Mouse (Mus musculus): Measurements from ENCODE around the gene Ryr1. TPM values are rescaled to one million over a fixed set of nuclear protein-coding genes. Genes with fewer than 3 reads are reported as not detected.

Gene Ryr1
- polyA plus RNA-seq, 1 experiment from 2014 or later, result 8.5 TPM

- Histone ChIP-seq H3K4me3 (replicated peaks) (peak overlapping the region; percentile 89), H3K9ac (replicated peaks) (peak overlapping the region; percentile 96), H3K27me3 (no peaks in the 10 kb centered on the region), H3K4me1 (replicated peaks) (peaks cover 44% of the 10 kb centered on the region), H3K27ac (no peak overlapping the region), H3K36me3 (no peaks in the 10 kb centered on the region), H3K9me3 (no peaks in the 10 kb centered on the region), H3K4me2 (replicated peaks) (peak overlapping the region; percentile 88)
- WGBS, result 38% methylated on average over 9 of the region's 9 CpGs
- ATAC-seq, result no peak
These were observed 164.5 kb downstream of the Ryr1 start for GRCm38 (mm10) chr7:28960354-28961046.

GRCm38 (mm10) chr7:28959505-28960045 lies 165.4 kb downstream of the Ryr1 start:
- ATAC-seq, result no peak
- Histone ChIP-seq H3K4me2 (replicated peaks) (peak overlapping the region; percentile 88), H3K4me1 (replicated peaks) (peaks cover 53% of the 10 kb centered on the region), H3K4me3 (replicated peaks) (peak overlapping the region; percentile 89), H3K36me3 (no peaks in the 10 kb centered on the region), H3K9ac (replicated peaks) (peak overlapping the region; percentile 96), H3K27me3 (no peaks in the 10 kb centered on the region), H3K27ac (no peak overlapping the region), H3K9me3 (no peaks in the 10 kb centered on the region)
- WGBS, result 44% methylated on average over 6 of the region's 6 CpGs

GRCm38 (mm10) chr7:28958770-28959169 lies 166.2 kb downstream of the Ryr1 start:
- no peak overlapping the region; the same call in 1 of the 2 replicates for H3K4me2 ChIP-seq (replicated peaks)
- H3K36me3 ChIP-seq, result no peaks in the 10 kb centered on the region
- H3K27ac ChIP-seq, result no peak overlapping the region
- no peak overlapping the region for H3K9ac ChIP-seq (replicated peaks)
- H3K4me1 ChIP-seq (replicated peaks), result peaks cover 57% of the 10 kb centered on the region
- no peaks in the 10 kb centered on the region for H3K9me3 ChIP-seq
- no peak for ATAC-seq
- H3K4me3 ChIP-seq (replicated peaks), result no peak overlapping the region
- 69% methylated on average over 1 of the region's 1 CpGs for WGBS
- H3K27me3 ChIP-seq, result no peaks in the 10 kb centered on the region

GRCm38 (mm10) chr7:28957997-28958725 lies 166.8 kb downstream of the Ryr1 start:
- Histone ChIP-seq H3K4me3 (replicated peaks) (no peak overlapping the region), H3K27me3 (no peaks in the 10 kb centered on the region), H3K9ac (replicated peaks) (no peak overlapping the region), H3K4me2 (replicated peaks) (no peak overlapping the region), H3K9me3 (no peaks in the 10 kb centered on the region), H3K27ac (no peak overlapping the region), H3K4me1 (replicated peaks) (peaks cover 63% of the 10 kb centered on the region), H3K36me3 (no peaks in the 10 kb centered on the region)
- ATAC-seq, result no peak
- WGBS, result 85% methylated on average over 1 of the region's 1 CpGs

DNA sequence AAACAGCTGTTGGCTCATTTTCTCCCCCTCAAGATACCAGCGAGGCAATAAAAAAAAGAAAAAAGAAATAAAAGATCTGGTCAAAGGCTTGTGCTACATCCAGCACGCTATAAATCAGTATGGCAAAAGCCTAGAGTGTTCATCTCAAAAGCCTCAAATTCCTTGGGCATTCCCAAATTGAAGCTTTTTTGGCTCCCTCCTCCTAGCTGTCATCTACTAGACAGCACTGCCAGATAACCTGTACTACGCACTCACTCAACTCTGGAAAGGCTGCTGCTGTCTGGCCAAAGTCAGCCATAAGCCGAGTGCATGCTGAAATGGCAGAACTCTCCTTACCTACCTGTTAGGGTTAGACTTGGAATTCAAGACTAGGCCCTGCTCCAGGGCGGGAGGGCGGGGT lies 167.7 kb downstream of the Ryr1 start:
- Histone ChIP-seq H3K4me2 (replicated peaks) (no peak overlapping the region), H3K9me3 (no peaks in the 10 kb centered on the region), H3K4me3 (replicated peaks) (no peak overlapping the region), H3K27me3 (no peaks in the 10 kb centered on the region), H3K36me3 (no peaks in the 10 kb centered on the region), H3K4me1 (replicated peaks) (peaks cover 72% of the 10 kb centered on the region), H3K9ac (replicated peaks) (no peak overlapping the region), H3K27ac (no peak overlapping the region)
- 90% methylated on average over 6 of the region's 6 CpGs for WGBS
- ATAC-seq, result no peak

GRCm38 (mm10) chr7:28956270-28956669 lies 168.7 kb downstream of the Ryr1 start:
- H3K4me3 ChIP-seq (replicated peaks), result no peak overlapping the region
- H3K9me3 ChIP-seq, result no peaks in the 10 kb centered on the region
- peaks cover 72% of the 10 kb centered on the region for H3K4me1 ChIP-seq (replicated peaks)
- 97% methylated on average over 1 of the region's 1 CpGs for WGBS
- ATAC-seq, result no peak
- H3K27ac ChIP-seq, result no peak overlapping the region
- H3K4me2 ChIP-seq (replicated peaks), result no peak overlapping the region
- no peaks in the 10 kb centered on the region for H3K27me3 ChIP-seq
- no peak overlapping the region for H3K9ac ChIP-seq (replicated peaks)
- H3K36me3 ChIP-seq, result no peaks in the 10 kb centered on the region

- Histone ChIP-seq H3K27me3 (no peaks in the 10 kb centered on the region), H3K4me2 (replicated peaks) (no peak overlapping the region), H3K9me3 (no peaks in the 10 kb centered on the region), H3K27ac (no peak overlapping the region), H3K4me3 (replicated peaks) (no peak overlapping the region), H3K9ac (replicated peaks) (no peak overlapping the region), H3K36me3 (no peaks in the 10 kb centered on the region), H3K4me1 (replicated peaks) (peaks cover 63% of the 10 kb centered on the region)
- 60% methylated on average over 5 of the region's 5 CpGs for WGBS
- ATAC-seq, result no peak
These were observed 169.6 kb downstream of the Ryr1 start for GRCm38 (mm10) chr7:28955295-28955897.

- Histone ChIP-seq H3K4me1 (replicated peaks) (peaks cover 57% of the 10 kb centered on the region), H3K4me2 (replicated peaks) (no peak overlapping the region), H3K36me3 (no peaks in the 10 kb centered on the region), H3K27me3 (no peaks in the 10 kb centered on the region), H3K9ac (replicated peaks) (no peak overlapping the region), H3K27ac (no peak overlapping the region), H3K4me3 (replicated peaks) (no peak overlapping the region), H3K9me3 (no peaks in the 10 kb centered on the region)
- no peak for ATAC-seq
- WGBS, result 82% methylated on average over 4 of the region's 4 CpGs
These were observed 170.2 kb downstream of the Ryr1 start for GRCm38 (mm10) chr7:28954773-28955172.

- Histone ChIP-seq H3K4me2 (replicated peaks) (0 out of 2 replicates have a peak overlapping the region, but pooled peaks have one; percentile 10), H3K4me1 (replicated peaks) (peaks cover 47% of the 10 kb centered on the region)
- WGBS, result 0% methylated on average over 2 of the region's 2 CpGs
These were observed 171.3 kb downstream of the Ryr1 start for GRCm38 (mm10) chr7:28953476-28954376.

More at GRCm38 (mm10) chr7:28953476-28954376, 171.3 kb downstream of the Ryr1 start:
- ATAC-seq, result peak; percentile 76
- no peaks in the 10 kb centered on the region for H3K9me3 ChIP-seq
- no peaks in the 10 kb centered on the region for H3K27me3 ChIP-seq
- H3K27ac ChIP-seq, result peak overlapping the region; percentile 61
- H3K4me3 ChIP-seq (replicated peaks), result no peak overlapping the region
- no peak overlapping the region for H3K9ac ChIP-seq (replicated peaks)
- no peaks in the 10 kb centered on the region for H3K36me3 ChIP-seq

Measured in midbrain, embryonic 13.5 days (tissue).